Mouse (Mus musculus) spleen, postnatal 0 days (tissue): ENCODE results near the gene Parp4. TPM values are rescaled to one million over a fixed set of nuclear protein-coding genes. Genes with fewer than 3 reads are reported as not detected.

Source experiments
- polyA plus RNA-seq: library from polyadenylated mRNA; unstranded; fragments of >200 nt; fragmentation: Nextera tagmentation; extraction: Ambion mirVana; gene quantifications from 2 replicates; pipeline ENCODE4 v1.2.1, GENCODE M21; 2015

Parp4 gene
- 6.5 and 9.5 TPM in 2 replicates for polyA plus RNA-seq

GRCm38 (mm10) chr14:56575416-56575815, at the start of gene Parp4, which contains the start of gene Cenpj:
Parp4 (plus strand) TSS chr14:56575619.
Cenpj (minus strand) TSS chr14:56575425.

DNA sequence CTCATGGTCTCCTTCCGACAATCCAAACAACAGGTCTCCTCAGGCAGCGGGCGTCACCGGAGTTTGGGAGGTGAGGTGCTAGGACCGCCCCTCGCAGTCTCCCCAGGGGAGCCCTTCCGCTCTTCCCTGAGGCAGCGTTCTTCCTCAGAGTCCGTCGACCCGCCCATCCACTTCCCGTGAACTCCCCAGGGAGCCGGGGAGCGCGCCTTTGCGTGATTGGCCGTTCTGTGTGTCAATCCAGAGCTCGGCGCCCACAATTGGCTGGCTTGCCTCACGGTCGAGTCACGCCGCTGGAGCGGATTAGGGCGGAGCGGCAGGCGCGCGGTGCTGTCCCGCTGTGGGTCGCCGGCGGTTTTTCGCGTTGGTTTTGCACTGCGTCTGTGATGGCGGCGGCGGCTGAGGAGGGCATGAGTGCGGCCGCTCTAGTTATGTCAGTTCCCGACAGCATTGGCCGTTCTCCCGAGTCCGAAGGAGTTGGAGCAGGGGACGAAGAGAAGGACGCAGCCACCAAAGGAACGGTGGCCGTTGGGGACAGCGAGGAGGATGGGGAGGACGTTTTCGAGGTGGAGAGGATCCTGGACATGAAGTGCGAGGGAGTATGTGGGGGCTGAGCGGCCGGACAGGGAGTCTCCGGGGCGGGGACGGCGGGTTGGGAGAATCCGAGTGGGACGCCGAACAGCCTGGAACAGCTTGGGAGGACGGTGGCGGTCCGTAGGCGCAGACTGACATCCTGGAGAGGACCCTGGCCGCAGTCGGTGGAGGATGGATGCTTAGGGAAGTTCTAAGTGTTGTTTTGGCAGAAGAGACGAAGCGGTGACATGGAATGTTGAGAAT, 92.8 kb downstream of the Parp4 start, which contains the start of gene Mphosph8:
Gene Mphosph8 (plus strand): TSS at position 280 of the 834 bp plus-strand sequence.

Other genes starting within 250 kb of the Parp4 start
- gene Atp12a, start 210.6 kb upstream of the Parp4 start, polyA plus RNA-seq, result 0.06 TPM in 1 of 2 replicates, not detected in the other
- 1.5 and 2.5 TPM in 2 replicates for gene Rnf17, start 173.0 kb upstream of the Parp4 start, polyA plus RNA-seq
- gene Cenpj, start 194 bp upstream of the Parp4 start, polyA plus RNA-seq, result 6.2 and 6.5 TPM in 2 replicates
- gene Mphosph8, start 92.6 kb downstream of the Parp4 start, polyA plus RNA-seq, result 21.1 and 22.5 TPM in 2 replicates
- 16.3 and 16.7 TPM in 2 replicates for gene Pspc1, start 202.7 kb downstream of the Parp4 start, polyA plus RNA-seq
- 13.9 and 15.8 TPM in 2 replicates for gene Zmym5, start 236.1 kb downstream of the Parp4 start, polyA plus RNA-seq